Mouse (Mus musculus) heart, postnatal 36 days (tissue): ENCODE results near the gene Nsun2. TPM values are rescaled to one million over a fixed set of nuclear protein-coding genes. Genes with fewer than 3 reads are reported as not detected.

Experiments used
- DNase-seq, 2 experiments: peaks; one replicate each; pipeline ENCODE4 v3.0.0; 2021 to 2022
- intact Hi-C: fragments of 180-260 bp; cut with DNase I; formaldehyde crosslinking; loops from one replicate; pipeline ENCODE4 v1.15.1; 2025
- total RNA-seq, 2 experiments: library from RNA; stranded (reverse); gene quantifications; 2 replicates each; pipeline ENCODE4 v1.2.3; 2021

The Nsun2 gene
- total RNA-seq, 2 experiments from 2014 or later = 41.4 to 48.9 TPM

DNA sequence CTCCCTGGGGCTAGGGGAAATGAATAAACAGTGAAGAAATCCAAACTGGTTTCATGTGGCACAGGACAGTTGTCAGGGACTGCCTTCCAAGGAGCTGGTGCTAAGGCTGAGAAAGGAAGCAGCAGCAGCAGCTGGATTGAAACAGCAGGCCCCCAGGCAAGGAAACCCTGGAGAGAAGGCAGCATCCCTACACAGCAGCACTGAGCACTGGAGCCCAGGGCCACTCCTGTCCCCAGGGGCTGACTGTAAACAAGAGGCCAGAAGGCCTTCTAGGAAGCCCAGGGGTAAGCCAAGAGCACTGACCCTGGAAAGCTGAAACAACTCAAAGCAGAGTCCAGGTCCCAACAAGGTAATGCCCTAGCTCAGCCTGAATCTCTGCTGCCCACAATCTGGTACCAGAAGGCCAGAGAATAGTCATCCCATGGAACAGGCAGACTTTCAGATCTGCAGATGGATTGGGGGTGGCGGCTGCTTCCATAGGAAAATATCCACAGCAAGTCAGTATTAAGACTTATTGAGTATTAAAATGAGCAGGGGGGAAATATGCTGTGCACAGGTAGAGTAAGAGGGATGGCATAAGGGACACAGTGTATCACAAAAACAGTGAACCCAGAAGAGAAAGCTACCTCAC lies 11.3 kb upstream of the Nsun2 start:
- intact Hi-C loops = no loop called here
- DNase-seq = no peak

DNA sequence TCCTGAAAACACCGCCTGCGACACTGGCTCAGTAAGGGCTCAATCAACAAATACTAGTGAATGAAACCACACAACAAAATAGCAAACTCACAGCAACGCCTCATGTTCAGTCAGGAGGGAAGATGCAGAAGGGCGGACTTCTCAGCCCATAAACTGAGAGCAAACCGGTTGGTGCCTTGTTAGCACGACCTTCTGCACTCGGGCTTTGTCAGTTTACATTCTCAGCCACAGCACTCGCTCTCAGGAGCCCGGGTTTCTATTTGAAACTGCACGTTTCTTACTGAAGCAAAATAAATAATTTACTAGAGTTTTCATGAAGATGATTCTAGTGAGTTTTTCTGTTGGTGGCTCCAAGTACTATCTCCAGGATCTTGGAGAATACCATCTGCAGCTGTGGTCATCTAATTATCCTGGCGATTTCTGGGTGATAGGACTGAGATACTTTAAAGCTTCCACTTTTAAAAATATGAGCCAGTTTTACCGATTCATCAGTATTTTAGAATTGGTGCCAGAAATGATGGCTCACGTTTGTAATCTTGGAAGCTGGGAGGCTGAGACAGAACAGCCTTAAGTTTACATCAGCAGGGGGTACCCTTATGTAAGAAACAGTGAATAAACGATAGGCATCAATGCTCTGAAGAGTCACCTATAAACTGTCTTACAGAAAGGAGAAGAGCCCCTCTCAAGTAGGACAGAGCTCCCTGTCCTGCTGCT lies 9.9 kb upstream of the Nsun2 start:
- DNase-seq = no peak
- intact Hi-C loops = no loop called here

DNA sequence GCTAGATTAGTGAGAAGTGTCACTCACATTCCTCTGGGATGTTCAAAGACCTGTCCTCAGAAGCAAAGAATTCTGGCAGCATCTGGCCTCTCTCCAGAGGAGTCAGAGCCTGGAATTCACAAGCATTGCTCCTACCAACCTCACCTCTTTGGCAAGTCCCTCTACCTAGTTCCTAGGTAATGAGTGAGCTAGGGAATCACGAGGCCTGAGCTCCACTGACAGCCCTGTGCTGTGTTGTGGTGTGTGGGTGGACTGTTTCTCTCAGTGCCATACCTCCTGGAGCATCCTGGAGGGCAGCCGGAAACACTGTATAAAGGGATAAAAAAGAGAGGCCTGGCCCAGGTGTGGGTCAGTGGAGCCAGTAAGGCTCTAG lies 9.4 kb upstream of the Nsun2 start:
- intact Hi-C loops = no loop called here
- DNase-seq = no peak

DNA sequence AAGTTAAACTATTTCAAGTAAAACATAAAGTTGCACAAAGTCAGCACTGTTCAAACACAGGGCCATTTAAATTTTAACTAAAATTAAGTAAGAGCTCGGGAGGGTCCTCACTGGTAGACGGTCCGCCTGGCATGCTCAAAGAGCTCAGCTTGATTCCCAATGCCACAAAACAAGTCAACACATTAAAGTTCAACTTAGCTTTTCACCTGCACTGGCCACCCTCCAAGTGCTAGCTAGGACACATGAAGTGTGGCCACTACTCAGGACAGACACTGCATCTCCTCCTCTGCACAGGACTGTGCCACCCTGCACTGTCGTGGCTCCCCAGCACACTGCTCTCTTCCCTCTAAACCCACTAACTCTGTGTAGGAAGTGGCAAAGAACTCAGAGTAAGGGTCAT lies 7.7 kb upstream of the Nsun2 start:
- intact Hi-C loops = no loop called here

DNA sequence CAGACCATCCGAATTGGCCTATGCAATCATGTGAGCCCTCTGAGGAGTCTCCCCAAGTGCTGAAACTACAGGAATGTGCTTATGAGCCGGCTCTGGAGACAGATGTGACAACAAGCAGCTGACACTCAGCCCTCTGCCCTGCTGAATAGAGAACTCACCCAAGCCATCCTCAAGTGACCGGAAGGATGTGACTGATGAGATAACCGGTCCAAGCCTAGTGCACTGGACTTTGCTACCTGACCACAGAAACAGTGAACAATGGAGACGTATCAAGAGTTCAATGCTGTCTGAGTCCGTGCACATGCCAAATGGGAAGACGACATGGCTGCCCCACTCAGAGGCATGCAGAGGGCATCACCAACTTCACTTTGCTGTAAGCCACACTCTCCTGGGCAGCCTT lies 5.0 kb upstream of the Nsun2 start:
- no peak for DNase-seq
- intact Hi-C loops = no loop called here

More for the DNA sequence above, 7.7 kb upstream of the Nsun2 start:
- no peak for DNase-seq

DNA sequence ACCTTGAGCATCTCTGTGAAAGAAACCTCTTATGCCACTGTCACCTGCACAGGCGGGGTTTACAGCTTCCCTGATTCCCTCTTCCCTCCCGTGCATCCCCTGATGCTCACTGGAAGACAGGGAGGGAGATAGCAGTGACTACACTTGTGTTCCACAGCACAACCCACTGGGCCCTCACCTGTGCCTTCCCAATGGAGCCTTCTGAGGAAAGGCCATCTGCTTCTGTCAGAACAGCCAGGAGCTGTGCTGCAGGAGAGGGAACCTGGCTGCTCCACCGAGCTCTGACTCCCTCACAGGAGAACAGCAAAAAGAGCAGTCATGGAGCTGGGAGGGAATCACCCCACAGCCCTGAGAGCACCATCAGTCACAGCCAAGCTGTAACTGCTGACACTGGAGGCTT lies 3.4 kb upstream of the Nsun2 start:
- intact Hi-C loops = loop anchor here (2.0 kb wide), 1 partner anchor 83 kb away; no protein-coding TSS in a partner anchor
- DNase-seq = no peak

DNA sequence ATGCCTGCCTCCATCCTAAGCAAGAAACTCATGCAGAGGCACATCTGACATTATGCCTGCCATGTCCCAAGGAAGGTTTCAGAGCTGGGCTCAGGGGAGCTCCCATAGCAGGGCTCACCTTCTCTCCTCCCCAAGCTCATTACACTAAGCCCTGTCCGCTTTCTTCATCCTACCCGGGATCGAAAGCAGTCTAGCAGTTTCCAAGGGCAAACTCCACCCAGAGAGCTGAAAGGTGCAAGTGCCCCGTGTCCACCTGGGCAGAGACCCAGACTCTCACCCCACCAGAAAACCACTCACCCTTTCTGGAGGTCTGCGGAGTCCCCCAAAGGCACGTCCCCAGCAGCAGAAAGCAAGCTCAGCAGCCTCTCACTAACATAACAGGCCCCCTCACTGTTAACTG lies 2.6 kb upstream of the Nsun2 start:
- no peak for DNase-seq
- intact Hi-C loops = loop anchor here (2.0 kb wide), 1 partner anchor 82 kb away; no protein-coding TSS in a partner anchor

DNA sequence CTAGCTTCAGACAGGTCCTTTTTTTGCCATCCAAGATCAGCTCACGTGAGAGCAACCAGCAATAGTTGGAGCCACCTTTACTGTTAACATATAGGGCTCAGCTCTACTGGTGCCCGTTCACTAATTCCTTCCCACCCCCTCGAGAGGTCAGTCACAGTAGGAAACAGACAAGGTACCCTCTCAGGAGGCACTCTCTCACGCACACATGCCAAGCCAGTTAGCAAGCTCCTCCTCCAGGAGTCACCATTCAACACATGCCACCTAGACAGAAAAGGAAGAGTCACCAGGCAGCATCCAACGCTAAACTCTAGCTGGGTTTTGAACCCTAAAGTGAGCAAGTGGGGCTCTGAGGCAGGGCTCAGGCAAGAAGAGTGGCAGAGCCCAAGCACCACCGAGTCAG lies 2.1 kb upstream of the Nsun2 start:
- intact Hi-C loops = loop anchor here (2.0 kb wide), 1 partner anchor 81 kb away; no protein-coding TSS in a partner anchor
- no peak for DNase-seq

DNA sequence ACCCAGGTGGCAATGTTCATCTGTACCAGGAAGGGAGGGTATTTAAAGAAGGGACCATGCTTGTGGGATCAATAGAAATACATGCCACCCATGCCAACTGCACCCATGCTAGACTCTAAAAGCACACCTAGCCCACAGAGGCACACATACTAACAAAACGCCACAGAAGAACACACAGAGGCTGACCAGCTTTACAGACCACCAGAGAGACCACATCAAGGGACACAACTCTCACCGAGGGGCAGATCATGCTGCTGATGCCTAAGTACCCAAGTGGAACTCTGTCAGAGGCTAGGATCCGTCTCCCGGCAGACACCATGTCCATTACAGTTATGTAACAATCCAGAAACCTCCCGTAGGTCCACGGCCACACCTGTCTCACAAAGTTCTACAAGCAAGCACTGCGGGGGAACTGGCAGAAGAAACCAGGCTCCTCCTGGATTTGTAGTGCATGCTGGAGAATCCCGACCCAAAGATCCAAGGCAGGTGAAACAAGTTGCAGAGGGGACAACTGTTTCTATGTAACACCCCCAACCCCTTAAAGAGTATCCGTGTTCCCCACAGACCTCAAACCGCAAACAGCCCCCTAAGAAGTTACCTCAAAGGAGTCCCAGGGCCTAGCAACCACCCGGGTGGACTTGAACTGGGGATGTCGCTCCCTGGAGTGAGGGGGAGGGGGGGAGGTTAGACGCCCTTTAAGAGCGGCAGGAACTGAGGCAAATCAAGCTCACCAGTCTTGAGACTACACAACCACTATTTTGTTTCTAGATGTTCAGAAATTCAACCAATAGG lies 1.2 kb upstream of the Nsun2 start:
- DNase-seq = no peak
- intact Hi-C loops = no loop called here

DNA sequence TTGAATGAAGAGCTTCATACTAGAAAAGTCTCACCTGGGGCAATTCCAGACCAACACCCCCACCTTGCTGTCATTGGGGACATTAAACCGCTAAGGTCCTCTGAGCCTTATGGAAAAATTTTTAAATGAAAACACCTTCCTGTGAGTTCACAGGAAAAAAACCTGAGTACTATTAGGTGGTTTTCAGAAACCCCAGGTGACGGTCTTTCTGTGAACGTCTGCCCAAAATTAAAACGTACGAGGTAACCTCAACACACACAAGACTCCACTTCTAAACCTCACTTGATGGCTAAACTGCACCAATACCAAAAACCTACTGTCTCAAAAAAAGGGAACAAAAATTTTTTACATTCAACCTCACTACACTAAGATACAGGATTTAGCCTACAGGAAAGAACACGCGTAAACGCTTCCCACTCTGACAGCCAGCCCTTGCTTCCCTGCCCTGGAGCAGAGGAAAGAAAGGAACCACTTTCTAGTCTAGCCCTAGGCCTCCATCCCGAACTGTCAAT lies 597 bp upstream of the Nsun2 start:
- intact Hi-C loops = no loop called here
- DNase-seq = no peak

DNA sequence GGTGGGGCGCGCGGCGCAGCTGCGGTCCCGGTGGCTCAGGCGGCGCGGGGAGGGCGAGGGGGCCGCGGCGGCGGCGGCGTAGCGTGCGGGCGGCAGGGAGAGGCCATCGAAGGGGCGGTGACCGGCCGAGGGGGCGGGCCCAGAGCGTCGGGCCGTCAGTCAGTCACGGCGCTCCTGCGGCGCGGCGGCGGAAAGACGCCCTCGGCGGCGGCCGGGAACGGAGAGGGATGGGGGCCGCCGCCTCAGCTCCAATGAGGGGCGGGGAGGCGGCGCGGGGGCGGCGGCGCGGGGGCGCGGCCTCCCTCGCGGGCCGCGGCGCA lies 748 bp downstream of the Nsun2 start, which contains the start of gene Tent4a:
Tent4a (minus strand) TSS at position 284 of the 320 bp plus-strand sequence.
- intact Hi-C loops = no loop called here
- DNase-seq = peak in 1 of 2 experiments; percentile 89

DNA sequence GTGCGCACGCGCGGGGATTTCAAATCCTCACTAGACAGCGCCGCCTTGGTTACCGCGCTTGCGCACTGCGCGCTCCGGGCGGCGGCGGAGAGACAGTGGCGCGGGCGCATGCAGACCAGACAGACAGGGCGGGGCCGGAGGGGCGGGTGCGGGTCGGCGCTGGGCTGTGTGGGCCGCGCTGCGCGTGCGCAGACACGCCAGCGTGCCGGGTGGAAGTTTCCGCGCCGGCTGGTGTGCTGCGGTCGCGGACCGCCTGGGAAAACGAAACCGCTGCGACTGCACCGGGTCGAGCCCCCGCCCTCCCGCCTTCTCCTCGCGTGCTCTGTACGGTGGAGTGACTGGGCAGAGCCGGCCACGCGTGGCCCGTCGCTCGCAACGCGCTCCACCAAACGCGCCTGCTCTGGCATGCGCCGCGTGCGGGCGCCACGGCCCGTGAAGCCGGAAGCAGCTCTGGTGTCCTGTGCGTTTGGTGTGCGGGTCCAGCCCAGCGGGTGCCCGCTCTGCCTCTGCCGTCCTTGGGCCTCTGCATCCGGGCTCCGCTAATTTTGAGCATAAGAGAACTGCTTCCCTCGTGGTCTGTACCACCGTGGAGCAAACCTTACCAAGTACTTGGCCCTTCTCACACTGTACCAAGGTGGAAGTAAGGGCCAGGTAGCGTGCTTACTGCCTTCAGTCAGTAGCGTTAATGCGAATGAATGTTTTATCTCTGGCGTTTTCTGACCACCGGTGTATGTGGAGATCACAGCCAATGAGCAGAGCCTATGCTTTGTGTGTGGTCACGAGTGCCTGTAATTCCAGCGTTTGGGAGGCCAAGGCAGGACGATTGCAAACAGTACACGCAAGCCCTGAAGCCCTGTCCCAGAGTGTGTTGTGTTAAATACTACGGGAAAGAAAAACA lies 1.4 kb downstream of the Nsun2 start:
- peak; percentile 96 for DNase-seq
- intact Hi-C loops = no loop called here

DNA sequence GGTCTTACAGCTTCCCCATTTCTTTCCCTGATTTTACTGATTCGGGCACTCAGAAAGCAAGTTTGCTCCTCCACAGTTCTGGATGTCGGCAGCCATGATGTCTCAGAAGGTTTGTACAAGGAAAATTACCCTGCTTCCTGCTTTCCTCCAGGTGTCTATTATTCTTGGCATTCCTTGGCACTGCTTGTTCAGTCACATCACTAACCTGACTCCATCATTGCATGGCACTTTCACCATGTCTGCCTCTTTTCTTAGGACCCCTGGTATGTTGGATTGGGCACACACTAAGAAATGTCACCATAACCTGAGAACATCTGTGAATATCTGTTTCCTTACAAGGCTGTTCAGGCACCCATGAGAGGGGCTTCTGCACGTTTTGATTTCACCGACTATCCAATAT lies 2.5 kb downstream of the Nsun2 start:
- intact Hi-C loops = no loop called here

DNA sequence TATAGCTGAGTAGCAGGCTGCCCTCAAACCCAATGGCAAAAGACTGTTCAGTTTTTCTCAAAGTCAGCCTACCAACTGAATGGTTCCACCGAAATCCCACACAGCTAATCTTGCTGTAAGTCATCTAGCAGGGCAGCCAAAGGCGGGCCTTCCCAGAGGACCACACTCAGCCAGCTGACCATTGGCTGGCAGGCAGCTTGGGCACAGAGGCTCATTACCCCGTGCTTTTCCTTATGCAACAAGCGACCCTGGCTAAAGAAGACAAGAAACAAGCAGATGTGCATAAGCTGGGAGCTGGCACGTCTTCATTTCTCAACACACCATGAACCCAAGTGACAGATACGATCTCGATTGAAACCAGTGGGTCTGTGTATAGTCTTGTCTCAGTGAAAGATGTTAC lies 3.8 kb downstream of the Nsun2 start:
- DNase-seq = no peak
- intact Hi-C loops = no loop called here

More for the DNA sequence above, 2.5 kb downstream of the Nsun2 start:
- no peak for DNase-seq

DNA sequence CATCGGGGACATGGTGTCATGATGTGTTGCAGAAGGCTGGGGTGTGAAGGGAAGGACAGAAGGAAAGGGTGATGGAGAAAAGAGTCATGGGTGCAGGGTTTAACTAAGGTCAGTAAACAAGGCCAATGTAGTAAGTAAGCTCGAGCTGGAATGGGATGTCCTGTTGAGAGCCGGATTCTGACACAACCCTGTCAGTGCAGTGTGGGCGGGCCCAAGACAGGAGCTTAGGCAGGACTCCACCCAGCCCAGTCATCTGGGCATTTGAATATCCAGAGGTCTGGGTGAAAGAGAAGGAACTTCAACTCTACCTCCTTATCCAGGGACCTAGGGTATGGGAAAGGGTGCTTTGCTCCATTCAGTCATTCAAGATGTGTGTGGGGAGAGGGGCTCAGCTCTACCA lies 4.8 kb downstream of the Nsun2 start:
- DNase-seq = no peak
- intact Hi-C loops = no loop called here

DNA sequence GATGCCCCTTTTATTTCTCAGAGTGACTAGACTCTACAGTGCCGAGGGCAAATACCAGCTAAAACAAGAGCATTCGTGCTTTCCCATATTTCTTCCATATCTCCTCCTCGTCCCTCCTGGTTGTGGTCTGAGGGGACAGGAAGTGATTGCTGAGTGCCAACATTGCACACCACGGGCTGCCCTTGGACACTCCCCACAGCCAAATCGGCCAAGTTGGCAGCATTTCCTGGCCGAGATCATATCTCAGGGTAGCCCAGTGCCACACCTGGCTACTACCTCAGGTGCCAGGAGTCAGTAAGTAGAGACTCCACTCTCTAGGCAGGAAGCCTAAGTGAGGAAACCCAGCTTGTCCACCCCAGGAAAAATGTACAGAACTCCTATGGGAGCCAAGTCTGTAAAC lies 7.7 kb downstream of the Nsun2 start:
- intact Hi-C loops = no loop called here
- no peak for DNase-seq

DNA sequence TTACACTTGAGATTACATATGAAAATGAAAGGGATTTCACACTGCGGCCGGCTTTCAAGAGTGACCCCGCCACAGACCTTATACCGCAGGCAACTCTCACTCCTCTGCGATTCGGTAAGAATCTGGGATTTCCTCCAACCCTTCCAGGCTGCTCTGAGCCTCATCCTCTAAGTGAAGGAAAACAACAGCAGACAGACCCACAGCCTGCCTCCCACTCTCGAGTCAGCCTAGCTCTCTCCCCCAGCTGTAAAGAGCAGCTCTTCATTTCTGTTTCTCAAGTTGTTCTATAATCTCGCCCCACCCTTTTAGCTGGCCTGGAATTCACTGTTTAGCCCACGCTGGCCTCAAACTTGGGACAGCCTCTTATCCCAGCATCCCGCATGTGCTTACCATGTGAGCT lies 8.2 kb downstream of the Nsun2 start:
- intact Hi-C loops = no loop called here
- DNase-seq = no peak

DNA sequence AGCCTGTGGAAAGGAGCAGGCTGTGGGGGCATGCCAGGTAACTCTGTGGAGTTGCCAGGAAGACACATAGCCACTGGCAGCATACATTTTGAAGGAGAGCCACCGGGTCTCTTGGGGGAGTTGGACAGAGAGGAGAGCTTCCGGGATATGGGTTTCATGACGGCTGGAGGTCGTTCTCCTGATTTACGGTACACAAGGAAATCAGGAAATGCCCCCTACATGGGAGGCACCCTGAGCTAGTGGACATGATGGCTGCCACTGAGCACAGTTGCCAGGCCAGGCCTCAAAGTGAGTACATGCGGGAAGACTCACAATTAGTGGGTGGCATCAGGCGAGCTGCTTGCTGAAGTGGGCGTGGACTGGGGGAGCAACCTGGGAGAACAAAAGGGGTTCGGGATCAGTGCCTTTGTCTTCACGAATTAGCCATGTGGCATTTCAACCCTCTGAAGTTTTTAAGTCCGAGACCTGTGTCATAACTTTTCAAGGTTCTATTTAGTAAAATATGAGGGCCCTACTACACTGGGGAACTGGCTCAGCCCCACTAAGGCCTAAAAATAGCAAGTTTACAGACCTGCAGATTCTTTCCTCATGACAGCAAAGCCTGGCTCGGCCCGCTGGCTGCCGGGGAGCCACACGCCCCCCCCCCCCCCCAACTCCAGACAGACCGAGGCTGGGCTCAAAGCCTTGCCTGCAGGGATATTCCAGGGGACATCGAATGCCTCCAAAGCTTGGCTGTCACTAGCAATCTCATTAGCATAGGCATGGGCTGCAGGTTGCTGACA lies 9.2 kb downstream of the Nsun2 start:
- no peak for DNase-seq
- intact Hi-C loops = no loop called here

DNA sequence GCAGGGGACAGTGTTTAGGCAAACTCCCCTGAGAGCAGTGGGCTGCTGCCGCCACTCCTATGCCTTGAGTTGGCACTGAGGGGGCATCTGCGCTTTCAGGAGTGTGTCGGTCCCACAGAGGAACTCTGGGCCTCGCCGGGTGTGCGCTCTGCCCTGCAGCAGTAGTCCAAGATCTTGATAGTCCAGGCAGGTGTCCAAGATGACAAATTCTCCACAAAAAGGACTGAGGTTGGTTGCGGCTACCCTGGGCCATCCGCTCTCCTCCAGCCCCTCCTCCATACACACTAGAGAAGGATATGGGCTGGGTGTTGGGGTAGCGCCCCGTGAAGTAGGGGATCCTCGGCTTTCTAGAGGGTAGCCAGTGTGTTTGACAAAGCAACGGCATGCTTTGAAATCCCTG lies 10.0 kb downstream of the Nsun2 start:
- intact Hi-C loops = no loop called here
- no peak for DNase-seq

DNA sequence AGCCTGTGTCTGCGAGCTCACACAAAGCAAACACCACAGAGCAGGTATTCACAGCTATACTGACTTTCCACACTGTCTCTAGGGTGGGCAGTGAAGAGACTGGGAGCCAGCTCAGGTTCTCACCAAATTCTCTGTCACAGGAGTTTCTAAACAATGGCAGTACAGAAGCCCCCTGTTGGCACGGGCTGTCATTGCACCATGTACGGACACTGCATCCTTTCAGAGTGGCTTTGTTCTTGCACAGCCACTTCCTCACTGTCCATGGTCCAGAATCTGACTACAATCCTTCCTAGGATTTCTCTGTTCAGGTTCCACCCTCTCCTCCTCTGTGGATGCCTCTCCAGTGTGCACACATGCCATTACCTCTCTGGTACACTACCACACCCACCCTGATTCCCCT lies 11.5 kb downstream of the Nsun2 start:
- peak in 1 of 2 experiments; percentile 56 for DNase-seq
- intact Hi-C loops = loop anchor here (1.0 kb wide), 1 partner anchor 35 kb away; no protein-coding TSS in a partner anchor
